Mouse (Mus musculus): ENCODE results near the gene Dnajb12. TPM values are rescaled to one million over a fixed set of nuclear protein-coding genes. Genes with fewer than 3 reads are reported as not detected.

Gene Dnajb12
- total and polyA plus RNA-seq, 3 experiments: 13.9 to 35.9 (median 21.5) TPM

Other genes with a start within 250 kb of the Dnajb12 start
- gene Micu1, start 177.1 kb upstream of the Dnajb12 start, total RNA-seq (2012; rRNA removed): 20.4 and 29.3 TPM in 2 replicates
- 23.1 and 25.3 TPM in 2 replicates for gene Micu1, start 177.1 kb upstream of the Dnajb12 start, total RNA-seq (2014; rRNA removed)
- 37.1 and 43.1 TPM in 2 replicates for gene Micu1, start 177.1 kb upstream of the Dnajb12 start, polyA plus RNA-seq (2012; ENCODE audit: insufficient read length, low read depth)
- gene Ddit4, start 72.3 kb downstream of the Dnajb12 start, total RNA-seq (2012; rRNA removed): 45.7 and 136 TPM in 2 replicates
- gene Ddit4, start 72.3 kb downstream of the Dnajb12 start, total RNA-seq (2014; rRNA removed): 37.5 and 50.6 TPM in 2 replicates
- gene Ddit4, start 72.3 kb downstream of the Dnajb12 start, polyA plus RNA-seq (2012; ENCODE audit: insufficient read length, low read depth): 38.9 and 39.5 TPM in 2 replicates
- 18.1 and 25.4 TPM in 2 replicates for gene Ascc1, start 123.2 kb downstream of the Dnajb12 start, total RNA-seq (2012; rRNA removed)
- gene Ascc1, start 123.2 kb downstream of the Dnajb12 start, total RNA-seq (2014; rRNA removed): 20.1 and 21.0 TPM in 2 replicates
- gene Ascc1, start 123.2 kb downstream of the Dnajb12 start, polyA plus RNA-seq (2012; ENCODE audit: insufficient read length, low read depth): 25.5 and 30.7 TPM in 2 replicates
- gene Anapc16, start 123.6 kb downstream of the Dnajb12 start, total RNA-seq (2012; rRNA removed): 66.4 and 67.6 TPM in 2 replicates
- 64.9 and 65.3 TPM in 2 replicates for gene Anapc16, start 123.6 kb downstream of the Dnajb12 start, total RNA-seq (2014; rRNA removed)
- 43.9 and 50.8 TPM in 2 replicates for gene Anapc16, start 123.6 kb downstream of the Dnajb12 start, polyA plus RNA-seq (2012; ENCODE audit: insufficient read length, low read depth)
- gene Spock2, start 226.7 kb downstream of the Dnajb12 start, total RNA-seq (2012; rRNA removed): 0.08 and 0.13 TPM in 2 replicates
- gene Spock2, start 226.7 kb downstream of the Dnajb12 start, total RNA-seq (2014; rRNA removed): not detected in 2 replicates
- gene Spock2, start 226.7 kb downstream of the Dnajb12 start, polyA plus RNA-seq (2012; ENCODE audit: insufficient read length, low read depth): 0.10 and 0.11 TPM in 2 replicates